Mouse (Mus musculus): Measurements from ENCODE around the gene Slc25a30.

- TF ChIP-seq CTCF (conservative IDR thresholded peaks at IDR 0.05 in 1 of 2, IDR thresholded peaks at IDR 0.05 in 1 of 2; ENCODE audit: low read depth in 2 of 2, low read length in 2 of 2) (no peak), CHD2 (IDR thresholded peaks at IDR 0.05; ENCODE audit: low read length) (no peak), SIN3A (IDR thresholded peaks at IDR 0.05; ENCODE audit: low read length) (no peak), TBP (conservative IDR thresholded peaks at IDR 0.05; ENCODE audit: low read depth, low read length) (no peak), EP300 (IDR thresholded peaks at IDR 0.05; ENCODE audit: low read length) (no peak), POLR2A (IDR thresholded peaks at IDR 0.05; ENCODE audit: low read depth, low read length) (no peak), NELFE (IDR thresholded peaks at IDR 0.05; ENCODE audit: low read depth, low read length) (no peak), USF1 (IDR thresholded peaks at IDR 0.05; ENCODE audit: low read depth, low read length) (no peak), MAX (IDR thresholded peaks at IDR 0.05; ENCODE audit: low read length) (no peak), BHLHE40 (IDR thresholded peaks at IDR 0.05; ENCODE audit: low read depth, low read length) (no peak), TCF12 (IDR thresholded peaks at IDR 0.05; ENCODE audit: low read depth, low read length) (no peak)
These were observed 29.0 kb downstream of the Slc25a30 start for GRCm38 (mm10) chr14:75757821-75758220.
